Mouse (Mus musculus) heart, embryonic 13.5 days (tissue): ENCODE data around the gene Pwp2. TPM values are rescaled to one million over a fixed set of nuclear protein-coding genes. Genes with fewer than 3 reads are reported as not detected.

ENCODE experiments used
- ATAC-seq: fragments of 200-750 bp; cut with Nextera tagmentation; 2 replicates; pipeline ENCODE4 v1.8.0; 2017; ENCODE audit warnings: moderate TSS enrichment; ENCODE audit not compliant: insufficient number of reproducible peaks, low FRiP score, low TSS enrichment; ENCODE audit errors: extremely low read depth
- H3K27ac ChIP-seq: fragments of 300-500 bp; sonication (generic); replicated peaks from 2 replicates; pipeline ENCODE4 v1.5.1; 2015; ENCODE audit warnings: moderate library complexity, mild to moderate bottlenecking, inconsistent platforms
- H3K27me3 ChIP-seq: fragments of 300-500 bp; sonication (generic); replicated peaks from 2 replicates; pipeline ENCODE4 v1.6.1; 2015; ENCODE audit warnings: mild to moderate bottlenecking, inconsistent platforms
- H3K36me3 ChIP-seq: fragments of 300-500 bp; sonication (generic); 2 replicates; pipeline ENCODE4 v1.6.1; 2015; ENCODE audit warnings: mild to moderate bottlenecking, inconsistent platforms
- H3K4me1 ChIP-seq: fragments of 300-500 bp; sonication (generic); 2 replicates; pipeline ENCODE4 v1.6.1; 2015; ENCODE audit warnings: inconsistent platforms
- H3K4me2 ChIP-seq: fragments of 300-500 bp; sonication (generic); 2 replicates; pipeline ENCODE4 v1.6.1; 2015; ENCODE audit warnings: inconsistent platforms, mild to moderate bottlenecking, moderate library complexity
- H3K4me3 ChIP-seq: fragments of 300-500 bp; sonication (generic); 2 replicates; pipeline ENCODE4 v1.5.1; 2015; ENCODE audit warnings: moderate library complexity, mild to moderate bottlenecking, inconsistent platforms
- H3K9ac ChIP-seq: fragments of 300-500 bp; sonication (generic); 2 replicates; pipeline ENCODE4 v1.6.1; 2015; ENCODE audit warnings: inconsistent platforms, mild to moderate bottlenecking, moderate library complexity
- H3K9me3 ChIP-seq: fragments of 300-500 bp; sonication (generic); 2 replicates; pipeline ENCODE4 v1.6.1; 2016; ENCODE audit warnings: inconsistent platforms
- WGBS: fragments of 180-500 bp; shearing (Covaris S2); methylation state at CpG from one replicate; pipeline ENCODE4 v1.1.7; 2015; ENCODE audit warnings: mixed read lengths; 5-methylcytosine and 5-hydroxymethylcytosine counted together
- polyA plus RNA-seq: library from polyadenylated mRNA; unstranded; fragments of >200 nt; fragmentation: Nextera tagmentation; extraction: Ambion mirVana; gene quantifications from 2 replicates; pipeline ENCODE4 v1.2.1, GENCODE M21; 2015

Gene Pwp2
- polyA plus RNA-seq, 1 experiment from 2014 or later, result 11.1 TPM

DNA sequence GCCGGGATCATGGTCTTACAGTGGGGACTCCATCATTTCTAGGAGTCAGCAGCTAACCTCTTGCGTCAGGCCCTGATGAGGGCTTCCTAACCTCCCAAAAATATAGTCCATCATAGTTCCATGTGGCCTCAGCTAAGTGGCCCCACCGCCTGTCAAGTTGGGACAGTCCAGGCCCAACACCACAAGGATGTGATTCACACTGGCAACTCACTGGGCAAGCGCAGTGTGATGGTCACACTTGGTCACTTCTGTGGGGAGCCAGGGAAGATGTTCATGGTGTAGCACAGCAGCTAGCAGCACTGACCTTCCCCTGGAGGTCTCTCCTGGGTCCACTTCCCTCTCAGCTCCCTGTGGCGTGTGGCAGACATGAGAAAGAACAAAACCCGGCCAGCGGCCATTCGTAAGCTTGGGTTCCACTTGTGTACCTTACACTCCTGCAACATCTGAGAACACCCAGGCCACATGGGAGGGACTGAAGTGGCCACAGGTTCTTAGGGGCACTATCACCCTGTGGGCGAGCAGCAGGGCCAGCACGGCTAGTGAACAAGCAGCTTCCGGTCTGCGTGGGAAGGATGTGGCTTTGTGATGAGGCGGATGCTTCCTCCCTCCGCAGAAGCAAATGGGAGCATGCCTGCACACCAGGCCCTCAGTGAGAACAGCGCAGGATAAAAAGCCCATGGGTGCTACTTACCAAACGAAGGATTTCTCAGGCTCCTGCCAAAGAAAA lies 24.4 kb downstream of the Pwp2 start:
- H3K9me3 ChIP-seq, result no peaks in the 10 kb centered on the region
- H3K27me3 ChIP-seq, result no peaks in the 10 kb centered on the region
- H3K36me3 ChIP-seq, result peaks cover 47% of the 10 kb centered on the region
- H3K9ac ChIP-seq, result no peak overlapping the region
- ATAC-seq, result no peak
- no peak overlapping the region for H3K27ac ChIP-seq
- peaks cover 9% of the 10 kb centered on the region for H3K4me1 ChIP-seq
- H3K4me2 ChIP-seq, result no peak overlapping the region
- no peak overlapping the region for H3K4me3 ChIP-seq
- WGBS, result 78% methylated on average over 16 of the region's 16 CpGs

- Histone ChIP-seq H3K27me3 (no peaks in the 10 kb centered on the region), H3K4me3 (peak overlapping the region; percentile 32), H3K27ac (no peak overlapping the region), H3K36me3 (peaks cover 41% of the 10 kb centered on the region), H3K9me3 (no peaks in the 10 kb centered on the region), H3K4me2 (peak overlapping the region; percentile 65), H3K9ac (peak overlapping the region; percentile 17; the same call in 1 of the 2 replicates), H3K4me1 (peaks cover 9% of the 10 kb centered on the region)
- ATAC-seq, result peak; percentile 47
- WGBS, result 7% methylated on average over 7 of the region's 7 CpGs
These were observed 25.0 kb downstream of the Pwp2 start for GRCm38 (mm10) chr10:78159906-78160305.

DNA sequence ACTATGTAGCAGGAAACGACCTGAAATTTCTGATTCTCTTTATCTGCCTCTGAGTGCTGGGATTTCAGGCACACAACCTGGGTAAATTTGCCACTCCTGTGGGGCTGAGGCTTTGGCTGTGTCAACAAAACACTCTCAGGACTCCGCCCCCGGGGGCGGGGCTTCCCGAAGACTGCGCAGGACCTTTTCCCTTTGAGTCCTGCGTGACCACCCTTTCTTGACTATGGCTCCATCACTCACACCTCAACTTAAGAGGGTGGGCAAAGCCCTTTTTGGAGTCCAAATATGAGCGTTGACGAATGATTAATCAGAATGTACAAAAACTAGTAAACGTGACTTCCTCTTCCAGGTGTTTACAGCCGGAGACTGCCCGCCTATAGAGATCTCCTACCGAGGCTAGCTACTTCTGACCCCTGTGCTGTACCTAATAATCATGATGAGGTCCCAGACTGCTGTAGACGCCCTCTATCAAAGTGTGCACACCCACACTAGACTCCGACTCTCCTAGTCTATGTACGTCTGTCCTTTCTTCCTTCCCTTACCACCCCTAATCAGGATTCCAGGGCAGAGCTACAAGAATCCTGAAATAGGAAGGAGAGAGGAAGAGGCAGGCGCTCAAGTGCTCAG lies 25.6 kb downstream of the Pwp2 start:
- Histone ChIP-seq H3K27ac (no peak overlapping the region), H3K36me3 (peaks cover 36% of the 10 kb centered on the region), H3K4me3 (peak overlapping the region; percentile 32), H3K27me3 (no peaks in the 10 kb centered on the region), H3K9me3 (no peaks in the 10 kb centered on the region), H3K4me2 (peak overlapping the region; percentile 65), H3K4me1 (peaks cover 9% of the 10 kb centered on the region), H3K9ac (peak overlapping the region; percentile 17)
- ATAC-seq, result no peak
- 18% methylated on average over 17 of the region's 17 CpGs for WGBS

DNA sequence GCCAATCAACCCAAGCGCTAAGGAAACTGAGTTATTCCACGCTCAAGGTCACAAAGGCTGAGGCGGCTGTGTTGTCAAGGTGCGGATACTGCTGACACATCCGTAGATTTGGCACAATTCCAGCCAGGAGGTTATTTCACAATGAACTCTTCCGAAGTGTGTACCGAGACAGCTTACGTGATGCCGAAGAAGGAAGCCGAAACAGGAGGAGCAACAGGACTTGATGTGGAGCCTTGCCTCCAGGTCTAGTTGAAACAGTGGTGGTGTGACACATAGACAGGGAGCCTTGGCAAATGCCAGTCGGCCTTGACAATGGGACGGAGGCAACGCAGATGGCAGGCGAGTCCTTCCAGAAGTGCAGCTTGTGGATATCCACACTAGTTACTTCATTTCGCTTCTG lies 26.9 kb downstream of the Pwp2 start:
- no peak overlapping the region for H3K4me2 ChIP-seq
- peaks cover 24% of the 10 kb centered on the region for H3K36me3 ChIP-seq
- ATAC-seq, result no peak
- 80% methylated on average over 15 of the region's 15 CpGs for WGBS
- H3K4me3 ChIP-seq, result no peak overlapping the region
- H3K27me3 ChIP-seq, result no peaks in the 10 kb centered on the region
- peaks cover 9% of the 10 kb centered on the region for H3K4me1 ChIP-seq
- H3K9me3 ChIP-seq, result no peaks in the 10 kb centered on the region
- no peak overlapping the region for H3K9ac ChIP-seq
- H3K27ac ChIP-seq, result no peak overlapping the region

GRCm38 (mm10) chr10:78156926-78157325 lies 28.0 kb downstream of the Pwp2 start:
- H3K4me3 ChIP-seq, result no peak overlapping the region
- 58% methylated on average over 6 of the region's 6 CpGs for WGBS
- H3K27me3 ChIP-seq, result 0 out of 2 replicates have a peak, but pooled peaks cover 1% of the 10 kb centered on the region
- no peak overlapping the region for H3K4me2 ChIP-seq
- peaks cover 9% of the 10 kb centered on the region for H3K4me1 ChIP-seq
- H3K27ac ChIP-seq, result no peak overlapping the region
- no peak overlapping the region for H3K9ac ChIP-seq
- H3K9me3 ChIP-seq, result no peaks in the 10 kb centered on the region
- peaks cover 13% of the 10 kb centered on the region; the same call in 1 of the 2 replicates for H3K36me3 ChIP-seq
- no peak for ATAC-seq

DNA sequence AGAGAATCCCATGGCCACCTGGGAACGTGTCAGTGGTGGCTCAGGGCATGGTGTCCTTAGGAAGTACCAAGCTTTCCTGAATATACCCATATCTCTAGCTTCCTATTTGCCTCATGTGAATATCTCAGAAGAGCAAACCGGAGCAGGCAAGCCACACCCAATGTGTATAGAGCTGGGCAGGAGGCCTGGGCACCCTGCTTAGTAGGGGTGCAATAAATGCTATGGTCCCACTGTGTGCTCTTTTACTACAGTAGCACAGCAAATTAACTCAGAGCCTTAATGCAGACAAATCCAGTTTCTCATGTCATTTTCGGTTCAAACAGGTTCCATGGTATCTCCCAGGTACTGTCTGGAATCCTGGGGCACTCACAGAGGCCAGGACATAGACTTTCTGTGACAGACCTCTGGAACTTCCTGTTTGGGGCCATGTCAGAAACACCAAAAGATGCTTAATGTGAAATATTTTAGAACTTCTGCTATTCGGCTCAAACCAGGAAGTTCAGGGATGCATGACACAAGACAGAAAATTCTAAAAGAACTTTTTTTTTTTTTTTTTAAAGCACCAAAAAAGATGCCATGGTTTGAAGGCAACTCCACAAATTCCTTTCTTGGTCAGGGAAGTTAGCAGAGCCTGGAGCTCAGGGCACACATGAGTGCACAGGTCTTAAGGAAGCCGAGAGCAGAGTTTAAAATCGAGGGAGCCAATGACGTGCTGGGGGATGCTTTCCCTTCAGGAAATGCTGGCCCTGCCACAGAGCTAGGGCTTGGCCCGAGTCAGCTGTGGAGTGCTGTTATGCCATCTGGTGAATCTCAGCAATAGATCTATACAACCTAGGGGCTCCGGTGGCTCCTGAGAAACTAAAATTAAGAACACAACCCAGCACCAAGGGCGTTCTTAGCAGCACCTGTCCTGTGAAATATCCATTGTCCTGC lies 35.8 kb downstream of the Pwp2 start:
- Histone ChIP-seq H3K36me3 (no peaks in the 10 kb centered on the region), H3K4me2 (no peak overlapping the region), H3K9me3 (no peaks in the 10 kb centered on the region), H3K27ac (no peak overlapping the region), H3K4me1 (peaks cover 3% of the 10 kb centered on the region; the same call in 1 of the 2 replicates), H3K4me3 (no peak overlapping the region), H3K27me3 (0 out of 2 replicates have a peak, but pooled peaks cover 12% of the 10 kb centered on the region), H3K9ac (no peak overlapping the region)
- no peak for ATAC-seq
- 60% methylated on average over 10 of the region's 10 CpGs for WGBS

- 57% methylated on average over 4 of the region's 4 CpGs for WGBS
- Histone ChIP-seq H3K4me3 (no peak overlapping the region), H3K4me2 (no peak overlapping the region), H3K9ac (no peak overlapping the region), H3K27me3 (0 out of 2 replicates have a peak, but pooled peaks cover 12% of the 10 kb centered on the region), H3K4me1 (peaks cover 3% of the 10 kb centered on the region; the same call in 1 of the 2 replicates), H3K27ac (no peak overlapping the region), H3K36me3 (no peaks in the 10 kb centered on the region), H3K9me3 (no peaks in the 10 kb centered on the region)
- ATAC-seq, result no peak
These were observed 37.0 kb downstream of the Pwp2 start for GRCm38 (mm10) chr10:78147908-78148441.

- Histone ChIP-seq H3K9ac (no peak overlapping the region), H3K27ac (no peak overlapping the region), H3K36me3 (no peaks in the 10 kb centered on the region), H3K27me3 (no peaks in the 10 kb centered on the region), H3K9me3 (no peaks in the 10 kb centered on the region), H3K4me2 (no peak overlapping the region), H3K4me1 (peaks cover 13% of the 10 kb centered on the region), H3K4me3 (no peak overlapping the region)
- WGBS, result 39% methylated on average over 8 of the region's 8 CpGs
- no peak for ATAC-seq
These were observed 41.0 kb downstream of the Pwp2 start for GRCm38 (mm10) chr10:78143727-78144505.

DNA sequence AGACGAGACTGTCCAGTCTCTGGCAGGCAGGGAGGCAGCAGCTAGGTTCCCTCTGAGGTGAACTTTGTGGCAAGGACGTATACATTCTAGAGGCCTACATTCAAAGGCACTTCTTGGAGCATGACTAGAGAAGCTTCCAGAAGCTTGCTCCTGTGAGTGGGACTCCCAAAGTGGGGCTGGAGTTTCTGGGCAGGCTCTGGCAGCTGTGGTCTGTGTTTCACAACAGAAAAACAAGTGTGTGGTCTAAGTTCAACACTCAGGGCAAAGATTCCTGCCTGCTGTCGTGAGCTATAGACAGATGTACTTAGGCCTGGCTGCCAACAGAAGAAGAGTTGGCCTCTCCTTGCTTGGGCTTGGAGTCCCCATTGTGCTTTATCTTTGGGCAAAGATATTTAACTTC lies 44.1 kb downstream of the Pwp2 start:
- Histone ChIP-seq H3K36me3 (no peaks in the 10 kb centered on the region), H3K4me3 (no peak overlapping the region), H3K9me3 (no peaks in the 10 kb centered on the region), H3K4me1 (peaks cover 16% of the 10 kb centered on the region), H3K4me2 (no peak overlapping the region), H3K27me3 (no peaks in the 10 kb centered on the region), H3K27ac (no peak overlapping the region), H3K9ac (no peak overlapping the region)
- no peak for ATAC-seq
- 74% methylated on average over 3 of the region's 3 CpGs for WGBS

DNA sequence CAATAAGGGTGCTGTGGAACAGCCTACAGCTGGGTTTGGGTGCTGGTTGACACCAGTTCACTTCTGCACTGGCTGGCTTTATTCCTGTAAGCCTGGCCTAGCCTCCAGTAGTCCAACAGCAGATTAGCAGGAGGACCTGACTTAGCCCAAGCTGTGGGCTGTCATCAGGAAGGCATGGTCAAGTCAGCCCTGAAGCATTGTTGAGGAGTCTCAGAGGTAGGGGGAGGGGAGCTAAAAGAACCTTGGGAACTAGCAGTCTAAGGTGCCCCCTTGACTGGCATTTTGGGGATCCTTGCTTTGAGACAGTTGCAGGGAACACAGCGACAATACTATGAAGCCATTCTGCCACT lies 44.7 kb downstream of the Pwp2 start:
- no peak for ATAC-seq
- H3K4me1 ChIP-seq, result peaks cover 22% of the 10 kb centered on the region
- no peak overlapping the region for H3K4me2 ChIP-seq
- no peaks in the 10 kb centered on the region for H3K9me3 ChIP-seq
- H3K36me3 ChIP-seq, result no peaks in the 10 kb centered on the region
- no peak overlapping the region for H3K9ac ChIP-seq
- WGBS, result 91% methylated on average over 1 of the region's 1 CpGs
- no peak overlapping the region for H3K4me3 ChIP-seq
- no peaks in the 10 kb centered on the region for H3K27me3 ChIP-seq
- no peak overlapping the region for H3K27ac ChIP-seq
